Mouse (Mus musculus): ENCODE results near the gene Gprin1.
A peak's percentile ranks its signal among the peaks of the same experiment; 100 is the strongest.

Gene Gprin1

DNA sequence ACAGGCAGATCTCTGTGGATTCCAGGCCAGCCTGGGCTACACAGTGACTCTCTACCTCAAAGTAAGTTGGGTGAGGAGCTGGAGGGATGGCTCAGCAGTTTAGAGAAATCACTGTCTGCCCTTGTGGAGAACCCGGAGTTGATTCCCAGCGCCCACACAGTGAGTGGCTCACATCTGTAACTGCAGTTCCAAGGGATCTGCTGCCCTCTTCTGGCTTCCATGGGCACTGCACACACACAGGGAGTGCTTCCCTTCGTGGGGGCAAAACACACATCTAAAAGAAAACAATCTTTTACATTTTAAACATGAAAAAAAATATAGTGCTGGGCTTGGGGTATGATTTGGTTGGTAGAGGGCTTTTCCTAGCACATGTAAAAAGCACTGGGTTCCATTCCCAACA is 26.5 kb downstream of the Gprin1 start:
- no peak for DNase-seq (ENCODE audit: low spot score)

DNA sequence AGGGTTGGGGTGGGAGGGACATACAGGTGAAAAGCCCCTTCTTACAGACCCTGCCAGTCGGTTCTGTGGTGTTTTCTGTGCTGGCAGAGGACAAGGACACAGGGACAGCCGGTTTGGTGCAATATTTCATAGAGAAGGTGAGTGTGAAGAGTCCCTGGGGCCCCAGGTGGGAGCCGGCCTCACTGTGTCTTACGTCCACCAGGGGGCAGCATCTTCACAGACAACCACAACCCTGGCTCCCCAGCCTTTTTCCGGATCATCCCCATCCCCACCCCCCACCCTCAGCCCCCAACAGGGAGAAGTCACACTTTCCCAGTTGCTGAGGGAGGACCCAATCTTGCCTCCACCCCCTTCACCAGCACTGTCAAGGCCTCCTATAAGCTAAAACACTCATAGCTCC is 32.8 kb downstream of the Gprin1 start:
- no peak for DNase-seq (ENCODE audit: low spot score)

DNA sequence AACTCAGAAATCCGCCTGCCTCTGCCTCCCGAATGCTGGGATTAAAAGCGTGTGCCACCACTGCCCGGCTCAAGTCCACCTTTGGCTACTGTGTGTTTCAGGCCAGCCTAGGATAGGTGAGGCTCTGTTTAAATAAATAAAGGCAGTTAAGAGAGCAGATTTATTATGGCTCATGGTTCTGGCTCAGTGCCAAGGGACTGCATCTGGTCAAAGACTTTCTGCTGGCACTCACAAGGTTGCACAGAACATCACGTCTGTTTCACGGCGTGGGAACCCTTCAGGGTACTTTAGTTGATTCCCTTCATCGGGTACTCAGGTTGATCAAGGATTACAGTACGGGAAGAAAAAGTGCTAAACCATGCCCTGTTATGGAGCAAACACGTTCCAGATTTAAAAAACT is 34.7 kb downstream of the Gprin1 start:
- DNase-seq (ENCODE audit: low spot score): no peak

DNA sequence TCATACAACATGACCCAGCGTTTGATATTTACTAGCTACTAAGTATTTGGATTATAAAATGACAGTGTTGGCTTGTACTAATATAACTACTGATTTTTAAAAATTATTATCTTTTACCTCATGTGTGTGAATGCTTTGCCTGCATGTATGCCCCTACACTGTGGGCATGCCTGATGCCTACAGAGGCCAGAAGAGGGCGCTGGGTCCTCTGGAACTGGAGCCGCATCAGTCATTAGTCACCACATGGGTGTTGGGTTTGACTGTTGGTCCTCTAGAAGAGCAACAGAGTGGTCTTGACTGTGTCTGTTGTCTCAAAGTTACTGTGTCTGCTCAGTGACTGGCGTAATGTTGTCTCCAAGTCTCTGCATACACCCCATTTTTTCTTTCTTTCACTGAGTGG is 35.3 kb downstream of the Gprin1 start:
- no peak for DNase-seq (ENCODE audit: low spot score)

DNA sequence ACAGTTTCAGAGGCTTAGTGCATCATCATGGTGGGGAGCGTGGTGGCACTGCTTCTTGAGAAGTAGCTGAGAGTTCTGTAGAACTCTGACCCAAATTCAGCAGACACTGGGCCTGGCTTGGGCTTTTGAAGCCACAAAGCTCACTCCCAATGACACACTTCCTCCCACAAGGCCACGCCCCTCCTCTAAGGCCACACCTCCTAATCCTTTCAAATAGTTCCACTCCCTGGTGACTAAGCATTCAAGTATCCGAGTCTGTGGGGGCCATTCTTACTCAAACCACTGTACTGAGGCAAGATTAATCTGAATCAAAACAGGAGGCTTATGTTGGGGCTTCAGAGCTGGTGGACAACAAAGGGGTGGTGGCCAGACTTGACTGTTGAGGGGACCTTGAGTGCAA is 38.8 kb downstream of the Gprin1 start:
- no peak for DNase-seq (ENCODE audit: low spot score)

DNA sequence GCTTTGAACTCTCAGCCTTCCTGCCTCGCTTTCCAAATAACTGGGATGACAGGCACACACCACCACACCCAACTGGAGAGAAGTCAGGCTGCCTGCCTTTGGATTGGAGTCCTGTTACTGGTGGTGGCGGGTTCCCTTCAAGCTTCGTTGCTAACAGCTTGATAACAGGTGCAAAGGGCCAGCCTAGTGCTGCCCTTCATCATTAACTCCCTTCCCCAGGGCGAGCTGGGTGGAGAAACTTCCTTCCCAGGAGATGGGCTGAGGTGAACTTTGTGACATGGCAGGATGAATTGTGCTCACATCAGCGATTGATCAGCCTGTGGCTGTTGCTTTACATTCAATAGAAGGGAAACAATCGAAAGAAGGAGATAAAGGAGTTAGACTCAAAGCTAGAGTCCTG is 44.8 kb downstream of the Gprin1 start:
- DNase-seq (ENCODE audit: low spot score): no peak

DNA sequence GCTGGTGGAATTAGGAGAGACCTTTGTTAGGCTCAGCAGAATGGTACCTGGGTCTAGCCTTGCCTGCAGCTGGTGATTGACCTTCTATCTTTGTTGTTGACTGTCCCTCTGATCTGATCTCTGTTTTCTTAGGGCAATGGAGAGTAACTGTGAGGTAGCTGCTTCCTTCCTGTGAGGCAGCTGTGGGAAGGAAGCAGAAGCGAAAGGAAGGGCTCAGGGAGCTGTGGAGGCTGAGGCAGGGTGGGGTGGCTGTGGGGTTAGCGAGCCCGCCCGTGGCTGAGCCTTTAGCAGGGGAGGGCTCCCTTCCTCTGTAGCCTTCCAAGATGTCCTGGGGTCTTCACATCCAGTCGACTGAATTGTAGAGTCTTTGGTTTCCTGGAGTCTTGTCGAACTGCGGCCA is 47.2 kb downstream of the Gprin1 start:
- no peak for DNase-seq (ENCODE audit: low spot score)

DNA sequence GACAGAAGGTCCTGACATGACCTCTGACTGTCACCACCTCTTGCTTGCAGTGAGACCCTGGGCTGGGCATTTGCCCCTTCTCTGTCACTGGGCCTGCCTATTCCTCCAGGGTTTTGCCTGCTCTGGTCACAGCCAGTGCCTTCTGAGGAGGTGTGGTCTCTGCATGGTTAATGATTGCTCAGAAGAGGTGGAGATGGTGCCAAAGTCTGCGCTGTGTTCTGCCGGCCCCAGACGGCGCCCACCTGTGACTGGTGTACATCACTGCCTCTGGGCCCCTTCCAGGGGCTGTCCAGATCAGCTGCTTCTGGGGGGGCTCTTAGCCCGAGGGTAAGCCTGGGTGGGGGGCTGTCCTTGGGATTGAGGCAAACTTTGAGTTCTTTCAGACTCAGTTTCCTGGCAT is 48.4 kb downstream of the Gprin1 start, which contains the start of gene Cdhr2:
Gene Cdhr2, plus strand, starts transcription at position 219 of the 400 bp plus-strand sequence.
- no peak for DNase-seq (ENCODE audit: low spot score)

DNA sequence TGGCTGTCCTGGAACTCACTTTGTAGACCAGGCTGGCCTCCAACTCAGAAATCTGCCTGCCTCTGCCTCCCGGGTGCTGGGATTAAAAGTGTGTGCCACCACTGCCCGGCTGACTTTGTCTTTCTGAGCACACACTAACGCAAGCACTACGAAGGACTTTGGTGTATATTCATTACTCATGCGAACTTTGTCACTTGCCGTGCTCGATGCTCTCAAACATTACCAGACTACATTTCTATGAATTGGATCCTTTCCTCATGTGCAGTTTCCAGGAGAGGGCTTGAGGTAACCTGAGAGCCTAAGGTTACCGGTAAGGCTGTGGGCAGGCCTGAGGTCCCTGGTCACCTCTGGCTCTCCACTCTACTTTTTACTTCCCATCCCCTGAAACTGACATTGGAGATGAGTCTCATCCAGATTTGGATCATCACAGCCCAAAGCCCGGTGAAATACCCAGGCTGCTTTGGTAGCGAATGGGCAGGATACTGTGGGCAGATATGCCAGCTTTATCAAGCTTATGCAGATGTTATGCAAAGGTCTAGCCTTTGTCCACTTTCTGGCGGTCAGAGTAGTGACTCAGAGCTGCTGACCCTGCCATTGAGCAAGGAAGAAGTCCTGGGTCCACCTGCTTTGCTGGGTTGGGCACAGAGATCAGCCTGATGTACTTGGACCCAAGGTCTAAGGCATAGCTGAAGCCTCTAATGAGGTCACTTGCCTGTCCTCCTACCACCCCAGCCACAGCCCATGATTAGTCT is 54.0 kb downstream of the Gprin1 start:
- no peak for DNase-seq (ENCODE audit: low spot score)

DNA sequence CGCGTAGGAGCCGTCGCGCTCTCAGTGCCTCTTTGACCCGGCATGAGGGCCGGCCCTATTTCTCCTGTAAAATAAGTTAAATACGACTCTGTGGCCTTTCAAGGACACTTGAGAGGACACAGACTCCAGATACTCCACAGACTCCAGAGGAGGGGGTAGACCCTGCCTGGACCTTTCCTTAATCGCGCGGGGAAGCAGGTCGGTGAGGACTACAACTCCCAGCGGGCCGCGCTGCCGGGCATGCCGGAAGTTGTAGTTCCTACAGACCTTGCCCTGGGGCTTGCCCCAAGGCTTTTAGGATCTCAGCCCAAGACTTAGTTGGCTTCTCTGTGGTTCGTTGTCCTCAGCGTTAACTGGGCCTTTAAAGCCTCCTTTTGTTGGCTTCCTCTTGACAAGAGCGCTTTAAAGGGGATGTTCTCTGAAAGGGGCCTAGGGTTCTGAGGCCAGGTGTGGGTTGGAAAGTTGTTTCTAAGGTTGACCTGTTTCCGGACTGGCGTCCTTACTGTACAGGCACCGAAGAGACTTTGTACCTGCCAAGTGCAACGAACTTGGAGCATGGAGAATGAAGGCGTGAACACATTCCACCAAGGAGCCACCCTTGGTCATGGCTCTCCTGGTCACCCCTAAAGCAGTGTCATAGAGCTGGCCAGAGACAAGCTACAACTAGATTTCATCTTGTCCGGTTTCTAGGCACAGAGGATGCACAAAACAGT is 55.2 kb downstream of the Gprin1 start:
- peak; percentile 87 for DNase-seq (ENCODE audit: low spot score)

DNA sequence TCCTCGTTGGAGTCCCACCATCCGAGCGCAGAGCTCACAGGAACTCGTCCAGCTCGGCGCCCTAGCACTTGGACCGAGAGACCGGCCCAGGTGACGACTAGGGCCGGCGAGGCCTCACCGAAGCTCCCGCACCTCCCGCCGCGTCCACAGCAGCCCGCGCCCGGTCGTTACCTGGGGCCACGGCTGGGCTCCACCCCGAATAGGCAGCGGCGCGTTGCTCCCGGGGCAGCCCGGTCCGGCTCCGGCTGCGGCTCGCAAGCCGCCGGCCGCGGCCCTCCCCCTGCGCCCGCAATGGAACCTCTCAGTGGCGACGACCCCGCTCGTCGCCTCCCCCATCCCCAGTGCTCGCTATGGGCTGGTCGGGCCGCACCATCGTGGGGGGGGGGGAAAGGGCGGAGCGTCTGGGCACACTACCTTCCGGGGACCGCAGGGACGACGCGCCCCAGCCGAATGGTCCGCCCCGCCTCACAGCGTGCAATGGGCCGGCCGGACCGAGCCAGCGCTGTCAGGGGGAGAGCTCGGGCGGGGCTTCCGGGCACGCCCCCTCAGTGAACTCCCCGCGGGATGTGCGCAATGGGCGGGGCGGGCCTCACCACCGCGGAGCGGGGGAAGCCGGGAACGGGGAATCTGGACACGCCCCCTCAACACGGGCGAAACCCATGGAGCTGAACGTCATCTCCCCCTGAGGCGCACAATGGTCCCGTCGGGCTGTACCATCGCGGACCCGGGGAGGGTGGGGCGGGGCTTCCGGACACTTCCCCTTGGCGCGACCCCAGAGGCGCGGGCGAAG is 55.9 kb downstream of the Gprin1 start, which contains the start of gene Rnf44:
Gene Rnf44, minus strand, starts transcription at position 350 of the 790 bp plus-strand sequence.
- DNase-seq (ENCODE audit: low spot score): peak; percentile 99

DNA sequence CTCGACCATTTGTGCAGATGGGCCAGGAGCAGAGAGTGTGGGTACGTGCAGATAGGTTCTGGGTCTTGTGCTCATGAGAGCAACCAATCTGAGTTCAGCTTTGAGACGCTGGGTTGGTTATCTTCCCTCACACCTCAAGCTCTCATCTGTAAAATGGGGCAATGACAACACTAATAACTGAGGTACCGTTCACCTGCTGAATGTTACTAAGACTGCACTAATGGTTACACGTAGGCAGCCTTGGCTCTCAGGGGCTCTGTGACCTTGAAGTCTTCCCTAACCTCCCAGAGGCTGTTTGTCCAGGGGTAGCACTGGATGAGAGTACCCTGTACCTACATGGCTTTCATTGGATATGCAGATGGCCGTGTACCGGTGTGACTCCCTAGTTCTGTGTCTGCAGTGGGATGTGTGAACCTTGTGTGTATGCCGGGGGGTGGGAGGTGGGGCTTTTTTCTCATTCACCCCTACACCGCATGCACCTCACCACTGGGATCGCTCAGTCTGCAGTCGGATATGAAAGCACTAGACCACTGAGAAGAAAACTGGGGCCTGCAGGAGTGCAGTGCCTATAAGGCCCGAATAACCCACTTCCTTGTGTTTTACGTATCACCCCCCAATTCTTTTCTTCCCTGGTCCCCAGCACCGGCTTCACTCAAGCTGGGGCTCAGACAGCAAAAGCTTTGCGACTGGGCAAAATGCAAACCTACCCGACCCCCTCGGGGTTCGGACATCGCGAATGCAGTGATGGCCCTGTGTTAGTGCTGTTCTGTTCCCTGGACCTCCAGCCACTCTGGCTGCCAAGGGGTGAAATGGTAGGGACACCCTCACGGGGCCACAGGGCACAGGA is 56.7 kb downstream of the Gprin1 start:
- DNase-seq (ENCODE audit: low spot score): no peak

DNA sequence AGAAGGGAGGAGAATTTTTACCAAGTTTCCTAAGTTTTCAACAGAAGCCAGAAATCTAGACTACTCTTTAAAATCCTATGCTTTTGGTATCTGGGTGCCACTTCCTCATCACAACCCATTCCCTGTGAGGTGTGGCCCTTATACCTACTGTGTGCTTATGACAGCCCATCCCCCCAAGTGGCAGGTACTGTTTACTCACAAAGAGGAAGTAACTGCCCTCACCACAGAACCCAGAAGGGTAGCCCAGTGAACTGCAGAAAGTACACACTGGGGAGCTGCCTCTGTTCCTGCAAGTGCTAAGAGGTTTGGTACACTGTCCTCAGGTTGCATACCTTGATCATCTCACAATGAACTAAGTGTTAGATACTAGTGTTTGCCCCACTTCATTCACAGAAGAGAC is 57.9 kb downstream of the Gprin1 start:
- DNase-seq (ENCODE audit: low spot score): peak; percentile 67

DNA sequence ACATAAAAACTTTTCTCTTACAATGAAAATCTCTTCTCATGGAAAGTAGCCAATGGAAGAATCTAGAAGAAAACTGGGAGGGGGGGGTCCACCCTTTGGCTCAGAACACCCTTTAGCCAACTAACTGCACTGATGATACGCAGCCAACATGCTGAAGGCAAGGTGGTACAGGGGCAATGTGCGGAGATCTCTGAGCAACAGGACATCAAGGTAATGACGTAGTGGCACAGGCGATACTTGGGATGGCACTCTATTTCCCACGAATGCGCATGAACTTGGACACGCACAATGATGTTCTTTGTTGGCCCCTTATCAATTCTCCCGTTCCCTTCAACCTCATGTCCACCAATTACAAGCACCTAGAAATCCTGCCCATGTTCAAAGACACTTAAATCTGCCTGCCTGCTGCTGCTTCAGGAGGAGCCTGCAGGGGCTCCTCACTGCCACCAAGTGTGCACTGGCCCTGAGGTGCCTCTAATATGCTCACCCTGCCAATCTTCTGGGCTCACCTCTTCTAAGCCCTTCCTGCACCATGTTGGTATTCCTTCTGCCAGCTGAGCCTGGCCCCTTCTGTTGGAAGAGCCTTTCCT is 59.4 kb downstream of the Gprin1 start:
- no peak for DNase-seq (ENCODE audit: low spot score)

DNA sequence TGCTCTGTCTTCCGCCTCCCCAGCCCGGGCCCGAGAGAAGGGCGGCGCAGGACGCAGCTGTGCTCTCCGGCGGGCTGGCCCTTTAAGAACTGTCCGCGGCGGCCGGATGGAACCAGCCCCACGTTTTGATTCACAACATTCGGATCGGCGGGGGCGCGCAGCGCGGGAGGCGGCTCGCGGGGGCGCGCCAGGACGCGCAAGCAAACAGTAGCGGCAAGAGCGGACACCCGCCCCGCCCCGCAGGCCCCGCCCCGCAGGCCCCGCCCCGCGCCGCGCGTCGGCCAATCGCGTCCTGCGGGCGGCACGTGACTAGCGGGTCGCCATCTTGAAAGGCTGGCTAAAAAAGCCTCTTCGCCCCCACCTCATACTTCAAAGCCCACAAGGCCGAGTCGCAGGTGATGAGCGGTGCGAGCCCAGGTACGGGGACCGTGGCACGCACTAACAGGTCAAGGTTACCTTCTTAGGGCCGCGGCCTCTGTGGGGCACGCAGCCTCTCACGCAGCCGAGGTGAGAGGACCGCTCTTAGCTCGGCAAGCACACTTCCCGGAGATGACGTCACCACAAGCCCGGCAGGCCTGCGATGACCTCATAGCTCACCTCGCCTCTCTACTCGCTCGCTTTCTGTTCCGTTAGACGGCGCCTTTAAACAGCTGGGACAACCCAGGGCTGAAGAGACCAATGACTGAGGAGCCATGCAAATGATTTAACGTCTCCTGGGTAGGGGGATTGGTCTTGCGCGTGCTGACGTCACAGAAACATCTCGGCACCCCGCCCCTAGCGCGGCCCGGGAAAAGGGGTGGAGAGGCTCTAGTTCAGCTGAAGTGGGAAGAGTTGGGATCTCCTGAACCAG is 61.9 kb downstream of the Gprin1 start:
- peak; percentile 98 for DNase-seq (ENCODE audit: low spot score)

DNA sequence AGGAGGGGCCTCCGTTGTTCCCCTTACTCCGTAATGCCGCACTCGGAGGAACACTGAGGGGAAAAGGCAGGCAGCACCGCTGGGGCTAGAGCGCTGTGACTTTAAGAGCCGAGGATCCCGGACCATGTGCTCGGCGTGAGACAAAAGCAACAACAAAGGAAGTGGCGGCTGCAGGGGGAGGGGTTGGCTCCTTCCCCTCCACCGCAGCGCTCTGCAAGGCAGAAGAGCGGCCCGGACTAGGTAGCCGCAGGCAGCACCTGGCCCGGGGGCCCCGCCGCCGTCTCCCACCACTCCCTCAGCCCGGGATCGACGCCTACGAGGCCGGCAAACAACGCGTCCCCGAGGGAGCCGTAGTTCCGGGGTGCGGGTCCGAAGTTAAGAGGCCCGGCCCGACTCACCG is 62.6 kb downstream of the Gprin1 start:
- DNase-seq (ENCODE audit: low spot score): peak; percentile 84

Data from lung, postnatal 25 days (tissue).